Mouse (Mus musculus): ENCODE data around the gene Mrap. TPM values are rescaled to one million over a fixed set of nuclear protein-coding genes. Genes with fewer than 3 reads are reported as not detected.

The Mrap gene
- 2.4 and 9.6 TPM in 2 replicates for polyA plus RNA-seq (2015; fragmentation: Nextera tagmentation; extraction: Ambion mirVana)

- Histone ChIP-seq H3K27me3 (no peaks in the 10 kb centered on the region), H3K4me2 (no peak within 1 kb of the TSS), H3K9ac (no peak within 1 kb of the TSS), H3K36me3 (no peaks in the 10 kb centered on the region), H3K9me3 (replicated peaks) (no peaks in the 10 kb centered on the region), H3K27ac (no peak within 1 kb of the TSS), H3K4me1 (peaks cover 18% of the 10 kb centered on the region), H3K4me3 (replicated peaks) (no peak within 1 kb of the TSS)
- WGBS = 83% methylated on average over 26 of the region's 26 CpGs
- no peak for ATAC-seq (replicated peaks; ENCODE audit: low FRiP score)
Observed at GRCm38 (mm10) chr16:90738092-90738956, at the start of gene Mrap. Gene Mrap (plus strand): TSS chr16:90738207.

- no peak overlapping the region for H3K4me3 ChIP-seq (replicated peaks)
- no peak for ATAC-seq (replicated peaks; ENCODE audit: low FRiP score)
- no peak overlapping the region for H3K27ac ChIP-seq
- H3K4me1 ChIP-seq = no peaks in the 10 kb centered on the region; the same call in 1 of the 2 replicates
- whole genome bisulfite sequencing = 84% methylated on average over 15 of the region's 15 CpGs
- H3K9me3 ChIP-seq (replicated peaks) = no peaks in the 10 kb centered on the region
- H3K4me2 ChIP-seq = no peak overlapping the region
- H3K27me3 ChIP-seq = no peaks in the 10 kb centered on the region
- H3K9ac ChIP-seq = no peak overlapping the region
- H3K36me3 ChIP-seq = no peaks in the 10 kb centered on the region
Observed at GRCm38 (mm10) chr16:90692704-90693385, 45.2 kb upstream of the Mrap start.

GRCm38 (mm10) chr16:90693625-90694024 lies 44.4 kb upstream of the Mrap start:
- no peak overlapping the region for H3K4me2 ChIP-seq
- no peak overlapping the region for H3K9ac ChIP-seq
- H3K27me3 ChIP-seq = no peaks in the 10 kb centered on the region
- H3K4me3 ChIP-seq (replicated peaks) = no peak overlapping the region
- 93% methylated on average over 5 of the region's 5 CpGs for WGBS
- ATAC-seq (replicated peaks; ENCODE audit: low FRiP score) = no peak
- no peaks in the 10 kb centered on the region for H3K9me3 ChIP-seq (replicated peaks)
- no peaks in the 10 kb centered on the region for H3K4me1 ChIP-seq
- H3K27ac ChIP-seq = no peak overlapping the region
- H3K36me3 ChIP-seq = no peaks in the 10 kb centered on the region

GRCm38 (mm10) chr16:90694719-90695118 lies 43.3 kb upstream of the Mrap start:
- H3K9me3 ChIP-seq (replicated peaks) = no peaks in the 10 kb centered on the region
- WGBS = 67% methylated on average over 9 of the region's 9 CpGs
- no peak overlapping the region for H3K27ac ChIP-seq
- H3K27me3 ChIP-seq = no peaks in the 10 kb centered on the region
- H3K4me3 ChIP-seq (replicated peaks) = no peak overlapping the region
- no peaks in the 10 kb centered on the region for H3K4me1 ChIP-seq
- ATAC-seq (replicated peaks; ENCODE audit: low FRiP score) = no peak
- H3K9ac ChIP-seq = no peak overlapping the region
- H3K4me2 ChIP-seq = no peak overlapping the region
- no peaks in the 10 kb centered on the region for H3K36me3 ChIP-seq

- Histone ChIP-seq H3K27ac (no peak overlapping the region), H3K9me3 (replicated peaks) (no peaks in the 10 kb centered on the region), H3K9ac (no peak overlapping the region), H3K4me2 (no peak overlapping the region), H3K27me3 (no peaks in the 10 kb centered on the region), H3K4me1 (no peaks in the 10 kb centered on the region), H3K36me3 (no peaks in the 10 kb centered on the region), H3K4me3 (replicated peaks) (no peak overlapping the region)
- WGBS = 75% methylated on average over 10 of the region's 10 CpGs
- ATAC-seq (replicated peaks; ENCODE audit: low FRiP score) = no peak
Observed at GRCm38 (mm10) chr16:90695121-90695520, 42.9 kb upstream of the Mrap start.

- Histone ChIP-seq H3K9ac (no peak overlapping the region), H3K36me3 (no peaks in the 10 kb centered on the region), H3K27me3 (no peaks in the 10 kb centered on the region), H3K27ac (no peak overlapping the region), H3K9me3 (replicated peaks) (no peaks in the 10 kb centered on the region), H3K4me2 (no peak overlapping the region), H3K4me3 (replicated peaks) (no peak overlapping the region), H3K4me1 (no peaks in the 10 kb centered on the region)
- ATAC-seq (replicated peaks; ENCODE audit: low FRiP score) = no peak
- 88% methylated on average over 9 of the region's 9 CpGs for WGBS
Observed at GRCm38 (mm10) chr16:90696306-90696705, 41.7 kb upstream of the Mrap start.

- H3K9me3 ChIP-seq (replicated peaks) = no peaks in the 10 kb centered on the region
- no peaks in the 10 kb centered on the region for H3K36me3 ChIP-seq
- H3K4me2 ChIP-seq = no peak overlapping the region
- no peak overlapping the region for H3K9ac ChIP-seq
- H3K27me3 ChIP-seq = 0 out of 2 replicates have a peak, but pooled peaks cover 3% of the 10 kb centered on the region
- H3K4me1 ChIP-seq = peaks cover 13% of the 10 kb centered on the region
- H3K4me3 ChIP-seq (replicated peaks) = no peak overlapping the region
- H3K27ac ChIP-seq = no peak overlapping the region
- ATAC-seq (replicated peaks; ENCODE audit: low FRiP score) = no peak
- 86% methylated on average over 14 of the region's 14 CpGs for WGBS
Observed at GRCm38 (mm10) chr16:90699390-90699789, 38.6 kb upstream of the Mrap start.

- Histone ChIP-seq H3K4me1 (peaks cover 21% of the 10 kb centered on the region), H3K36me3 (no peaks in the 10 kb centered on the region), H3K4me3 (replicated peaks) (no peak overlapping the region), H3K4me2 (no peak overlapping the region), H3K9ac (no peak overlapping the region), H3K9me3 (replicated peaks) (no peaks in the 10 kb centered on the region), H3K27ac (no peak overlapping the region), H3K27me3 (0 out of 2 replicates have a peak, but pooled peaks cover 3% of the 10 kb centered on the region)
- no peak for ATAC-seq (replicated peaks; ENCODE audit: low FRiP score)
- WGBS = 89% methylated on average over 2 of the region's 2 CpGs
Observed at GRCm38 (mm10) chr16:90701541-90701940, 36.5 kb upstream of the Mrap start.

- no peak overlapping the region for H3K9ac ChIP-seq
- 0% methylated on average over 1 of the region's 1 CpGs for WGBS
- no peak overlapping the region for H3K4me2 ChIP-seq
- no peaks in the 10 kb centered on the region for H3K36me3 ChIP-seq
- H3K4me1 ChIP-seq = peaks cover 21% of the 10 kb centered on the region
- no peaks in the 10 kb centered on the region for H3K9me3 ChIP-seq (replicated peaks)
- 0 out of 2 replicates have a peak, but pooled peaks cover 3% of the 10 kb centered on the region for H3K27me3 ChIP-seq
- ATAC-seq (replicated peaks; ENCODE audit: low FRiP score) = no peak
- H3K4me3 ChIP-seq (replicated peaks) = no peak overlapping the region
- no peak overlapping the region for H3K27ac ChIP-seq
Observed at GRCm38 (mm10) chr16:90703646-90704045, 34.4 kb upstream of the Mrap start.

GRCm38 (mm10) chr16:90704161-90704825 lies 33.7 kb upstream of the Mrap start:
- H3K4me1 ChIP-seq = peaks cover 21% of the 10 kb centered on the region
- no peak overlapping the region for H3K4me3 ChIP-seq (replicated peaks)
- 0 out of 2 replicates have a peak, but pooled peaks cover 3% of the 10 kb centered on the region for H3K27me3 ChIP-seq
- 0 out of 2 replicates have a peak overlapping the region, but pooled peaks have one; percentile 1 for H3K4me2 ChIP-seq
- H3K9ac ChIP-seq = no peak overlapping the region
- 35% methylated on average over 13 of the region's 13 CpGs for WGBS
- H3K36me3 ChIP-seq = no peaks in the 10 kb centered on the region
- no peaks in the 10 kb centered on the region for H3K9me3 ChIP-seq (replicated peaks)
- H3K27ac ChIP-seq = no peak overlapping the region
- no peak for ATAC-seq (replicated peaks; ENCODE audit: low FRiP score)

GRCm38 (mm10) chr16:90706279-90706678 lies 31.7 kb upstream of the Mrap start:
- Histone ChIP-seq H3K4me2 (no peak overlapping the region), H3K4me3 (replicated peaks) (no peak overlapping the region), H3K9ac (no peak overlapping the region), H3K27ac (no peak overlapping the region), H3K36me3 (no peaks in the 10 kb centered on the region), H3K4me1 (peaks cover 28% of the 10 kb centered on the region), H3K27me3 (peaks cover 14% of the 10 kb centered on the region; the same call in 1 of the 2 replicates), H3K9me3 (replicated peaks) (no peaks in the 10 kb centered on the region)
- no peak for ATAC-seq (replicated peaks; ENCODE audit: low FRiP score)
- WGBS = 15% methylated on average over 3 of the region's 3 CpGs

Measured in kidney, embryonic 15.5 days (tissue).